Mouse (Mus musculus) left cerebral cortex, postnatal 10 days (tissue): ENCODE measurements at regions not wholly inside any gene's neighbourhood (a gene's known extent, or its start where the extent isn't known, plus 50 kb on each side); places are given as distances from the start of the nearest gene placed in this dataset.

ENCODE experiments used
- DNase-seq, 2 experiments: peaks; one replicate each; pipeline ENCODE4 v3.0.0; 2021 to 2022; ENCODE audit warnings: low spot score in 2 of 2, mixed read lengths in 1 of 2; ENCODE audit errors: extremely low spot score in 1 of 2
- intact Hi-C: fragments of 180-260 bp; cut with DNase I; formaldehyde crosslinking; loops from one replicate; pipeline ENCODE4 v1.15.1; 2025

GRCm38 (mm10) chr16:8351424-8351823, 73.5 kb downstream of the Tmem114 start:
- intact Hi-C loops = no loop called here
- DNase-seq = no peak

GRCm38 (mm10) chr16:8349148-8349547, 75.8 kb downstream of the Tmem114 start:
- DNase-seq = no peak
- intact Hi-C loops = no loop called here

- intact Hi-C loops = no loop called here
- no peak for DNase-seq
These were observed 76.3 kb downstream of the Tmem114 start for GRCm38 (mm10) chr16:8348645-8349044.

GRCm38 (mm10) chr16:8345216-8345615, 79.7 kb downstream of the Tmem114 start:
- intact Hi-C loops = no loop called here

GRCm38 (mm10) chr16:8333081-8333710, 91.7 kb downstream of the Tmem114 start:
- intact Hi-C loops = no loop called here
- DNase-seq = peak; percentile 43 to 49

More at GRCm38 (mm10) chr16:8345216-8345615, 79.7 kb downstream of the Tmem114 start:
- DNase-seq = no peak

- no peak for DNase-seq
- intact Hi-C loops = no loop called here
These were observed 112.9 kb downstream of the Tmem114 start for GRCm38 (mm10) chr16:8311996-8312395.

GRCm38 (mm10) chr16:8306389-8306788, 118.5 kb downstream of the Tmem114 start:
- DNase-seq = no peak
- intact Hi-C loops = no loop called here
